Mouse (Mus musculus): Measurements from ENCODE around the gene Hoxd11. TPM values are rescaled to one million over a fixed set of nuclear protein-coding genes. Genes with fewer than 3 reads are reported as not detected.

Hoxd11 gene
- not detected for total RNA-seq (2021)

- DNase-seq: no peak
- intact Hi-C loops (cut with DNase I): no loop called here
Observed at GRCm38 (mm10) chr2:74678891-74679595, at the start of gene Hoxd11. Gene Hoxd11 (plus strand): TSS chr2:74679557.

- intact Hi-C loops (cut with DNase I): no loop called here
- no peak for DNase-seq
Observed at GRCm38 (mm10) chr2:74635412-74635811, 43.9 kb upstream of the Hoxd11 start.

DNA sequence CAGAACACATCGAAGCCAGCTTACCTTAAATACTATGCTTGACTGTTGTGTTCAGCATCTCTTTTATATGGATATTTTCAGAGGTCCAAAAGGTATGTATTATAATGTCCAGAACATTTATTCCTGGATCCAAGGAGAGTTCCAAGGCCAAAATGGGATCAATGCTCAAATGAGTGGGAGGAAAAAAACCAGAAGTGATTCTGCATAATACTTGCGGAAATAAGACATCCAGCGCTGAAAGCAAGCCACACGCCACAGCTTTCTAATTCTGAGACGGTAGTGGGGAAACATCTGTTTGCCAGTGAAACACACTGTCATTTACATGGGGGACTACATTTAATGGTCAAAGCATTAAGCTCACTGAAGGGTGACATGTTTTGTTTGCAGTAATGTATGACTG is 36.9 kb upstream of the Hoxd11 start:
- DNase-seq: no peak
- intact Hi-C loops (cut with DNase I): no loop called here

- DNase-seq: no peak
- intact Hi-C loops (cut with DNase I): no loop called here
Observed at GRCm38 (mm10) chr2:74645631-74646030, 33.7 kb upstream of the Hoxd11 start.

DNA sequence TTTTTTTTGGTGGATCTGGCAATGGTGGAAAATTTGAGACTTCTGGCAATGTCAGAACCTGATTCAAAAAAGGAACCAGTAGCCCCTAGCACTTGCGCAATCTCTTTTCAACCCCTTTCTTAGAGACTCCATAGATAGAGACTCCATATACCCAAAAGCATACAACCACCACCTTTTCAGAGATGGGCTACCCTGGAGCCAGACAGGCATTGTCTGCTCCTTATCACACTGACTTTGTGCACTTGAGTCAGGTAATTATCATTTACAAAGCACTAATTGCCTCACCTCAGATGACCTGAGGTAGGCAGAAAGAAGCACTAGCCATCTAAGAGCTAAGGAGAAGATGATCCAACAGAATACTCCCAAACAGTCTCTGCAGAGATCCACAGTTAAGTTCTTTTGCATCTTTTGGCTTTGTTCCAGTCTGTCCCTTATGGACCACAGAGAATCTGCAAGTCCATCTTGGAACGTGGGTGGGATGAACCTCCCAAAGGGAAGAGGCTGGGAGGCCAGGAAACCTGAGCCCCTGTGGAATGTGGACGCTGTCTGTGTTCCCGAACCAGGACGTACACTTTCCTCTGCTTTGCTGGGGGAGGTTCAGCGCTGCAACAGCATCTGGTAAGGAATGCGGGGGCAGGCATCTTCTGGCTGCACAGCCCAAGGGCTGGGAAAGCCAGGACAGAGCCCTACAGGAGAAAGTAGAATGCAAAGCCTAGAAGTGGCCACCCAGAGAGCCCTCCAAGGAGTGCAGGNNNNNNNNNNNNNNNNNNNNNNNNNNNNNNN is 32.1 kb upstream of the Hoxd11 start:
- no peak for DNase-seq
- intact Hi-C loops (cut with DNase I): no loop called here

DNA sequence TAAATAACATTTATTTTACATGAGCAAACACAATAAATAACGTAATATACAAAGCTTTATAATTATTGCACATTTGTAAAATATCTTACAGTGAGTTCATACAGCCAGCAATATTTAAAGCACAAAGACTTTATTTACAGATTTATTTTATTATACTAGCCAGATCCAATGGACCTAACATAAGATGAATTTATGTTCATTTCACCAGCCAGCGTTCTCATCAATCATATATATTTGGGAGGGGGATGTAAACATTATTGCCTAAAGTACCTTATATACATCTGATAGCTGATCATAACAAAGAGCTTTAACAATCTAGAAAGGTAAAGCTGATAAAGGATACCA is 26.4 kb upstream of the Hoxd11 start:
- no peak for DNase-seq
- intact Hi-C loops (cut with DNase I): loop anchor here (5.0 kb wide), 1 partner anchor 84 kb away; no protein-coding TSS in a partner anchor

DNA sequence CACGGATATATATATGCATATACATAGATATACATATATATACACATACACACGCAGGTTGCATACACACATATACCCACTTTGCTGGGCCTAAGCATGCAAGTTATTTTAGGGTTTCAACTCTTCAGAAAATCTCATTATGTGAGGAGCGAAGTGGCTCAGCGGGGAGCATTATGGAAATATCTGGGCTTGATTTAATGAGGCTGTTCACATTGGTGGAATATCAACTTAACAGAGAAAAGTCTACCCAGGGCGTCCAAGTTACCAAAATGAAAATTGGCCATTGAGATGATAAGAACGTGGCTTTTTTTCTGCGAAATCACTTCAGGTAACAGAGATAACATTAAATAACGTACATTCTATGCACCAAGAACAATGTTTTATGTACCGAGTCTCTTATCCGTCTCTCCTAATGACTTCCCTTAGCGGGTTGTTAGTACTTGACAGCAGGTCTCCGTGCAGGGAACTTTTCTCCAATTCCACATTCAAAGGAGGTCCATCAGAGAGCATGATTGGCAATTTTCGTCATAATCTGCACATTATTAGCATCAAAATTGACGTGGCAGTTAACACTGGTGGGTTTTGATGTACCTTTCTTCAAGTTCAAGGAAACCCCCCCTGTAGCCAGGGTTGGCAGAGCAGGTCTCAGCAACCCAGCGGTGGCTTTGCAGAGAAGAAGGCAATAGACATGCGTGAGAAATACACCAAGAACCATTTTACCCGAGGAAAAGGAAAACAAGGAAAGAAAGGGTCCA is 25.4 kb upstream of the Hoxd11 start:
- no peak for DNase-seq
- intact Hi-C loops (cut with DNase I): loop anchor here (5.0 kb wide), 1 partner anchor 83 kb away; no protein-coding TSS in a partner anchor

GRCm38 (mm10) chr2:74654743-74655419 is 24.5 kb upstream of the Hoxd11 start:
- intact Hi-C loops (cut with DNase I): loop anchor here (5.0 kb wide), 1 partner anchor 82 kb away; no protein-coding TSS in a partner anchor
- no peak for DNase-seq

DNA sequence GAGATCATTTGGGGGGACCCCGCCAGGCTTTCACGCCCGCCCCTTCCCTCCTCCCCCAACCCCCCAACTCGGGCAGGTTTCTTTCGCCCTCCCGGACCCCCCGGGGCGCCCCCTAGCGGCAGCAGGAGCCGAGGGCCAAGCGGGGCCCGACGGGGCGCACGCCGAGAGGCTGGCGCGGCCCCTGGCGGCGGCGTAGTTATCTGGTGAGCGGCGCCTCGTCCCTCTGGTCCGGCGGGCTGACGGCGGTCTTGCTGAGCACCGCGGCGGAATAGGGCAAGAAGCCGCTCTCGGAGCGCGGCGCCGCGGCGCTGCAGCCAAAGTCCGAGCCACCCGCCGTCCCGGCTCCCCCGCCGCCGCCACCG is 24.0 kb upstream of the Hoxd11 start:
- DNase-seq: no peak
- intact Hi-C loops (cut with DNase I): no loop called here

DNA sequence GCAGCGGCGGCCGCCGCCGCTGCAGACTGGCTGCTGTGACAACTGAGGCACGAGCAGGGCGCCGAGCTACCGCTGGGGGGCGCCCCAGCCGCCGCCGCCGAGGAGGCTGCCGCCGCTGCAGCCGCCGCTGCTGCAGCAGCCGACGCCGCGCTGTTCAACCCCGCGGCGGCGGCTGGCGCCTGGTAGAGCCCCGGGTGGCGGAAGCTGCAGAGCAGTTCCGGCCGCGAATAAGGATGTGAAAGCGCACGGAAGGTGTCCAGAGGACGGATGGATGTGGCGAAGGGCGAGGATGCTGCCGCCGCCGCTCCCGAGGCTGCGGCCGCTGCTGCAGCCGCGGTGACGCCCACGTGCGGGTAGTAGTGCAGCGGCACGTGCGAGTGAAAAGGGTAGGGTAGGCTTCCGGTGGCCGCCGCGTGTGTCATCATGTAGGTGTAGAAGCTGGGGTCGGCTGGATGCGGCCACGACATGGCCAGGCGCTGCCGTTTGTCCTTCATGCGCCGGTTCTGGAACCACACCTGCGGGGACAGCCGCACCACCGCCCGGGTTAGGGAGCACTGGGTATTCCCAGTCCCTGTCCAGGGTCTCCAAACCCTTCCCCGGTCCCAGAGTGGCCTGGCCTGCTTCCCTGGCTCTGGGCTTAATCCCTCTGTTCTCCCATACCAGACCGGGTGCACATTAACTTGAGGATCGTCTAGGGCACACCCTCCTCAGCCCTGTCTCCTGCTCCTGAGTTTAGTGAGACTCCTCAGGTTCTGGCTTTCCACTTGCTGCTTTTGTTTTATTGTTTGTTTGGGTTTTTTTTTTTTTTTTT is 23.3 kb upstream of the Hoxd11 start:
- no peak for DNase-seq
- intact Hi-C loops (cut with DNase I): no loop called here

DNA sequence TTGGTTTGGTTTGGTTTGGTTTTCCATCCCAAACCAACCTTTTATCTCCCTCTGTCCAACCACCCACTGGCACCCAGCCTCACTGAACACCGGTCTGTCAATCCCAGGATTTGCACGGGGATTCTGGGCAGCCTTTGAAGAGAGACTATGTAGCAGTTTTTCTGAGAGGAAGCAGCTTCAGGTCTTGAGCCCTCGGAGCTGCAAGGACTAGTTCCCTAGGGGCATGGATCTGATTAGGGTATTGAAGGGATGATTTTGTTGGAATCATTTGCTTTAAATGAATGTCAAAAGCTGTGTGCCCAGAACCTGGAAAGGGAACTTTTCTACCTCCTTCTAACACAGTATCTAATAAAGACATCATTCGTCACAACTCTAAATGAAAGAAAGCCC is 22.7 kb upstream of the Hoxd11 start:
- intact Hi-C loops (cut with DNase I): no loop called here
- DNase-seq: no peak

- intact Hi-C loops (cut with DNase I): no loop called here
Observed at GRCm38 (mm10) chr2:74657251-74658023, 21.9 kb upstream of the Hoxd11 start.

GRCm38 (mm10) chr2:74658024-74658666 is 21.2 kb upstream of the Hoxd11 start:
- DNase-seq: no peak
- intact Hi-C loops (cut with DNase I): no loop called here

More at GRCm38 (mm10) chr2:74657251-74658023, 21.9 kb upstream of the Hoxd11 start:
- peak in 1 of 2 experiments; percentile 46 for DNase-seq

GRCm38 (mm10) chr2:74658667-74659371 is 20.5 kb upstream of the Hoxd11 start:
- DNase-seq: no peak
- intact Hi-C loops (cut with DNase I): no loop called here

- intact Hi-C loops (cut with DNase I): loop anchor here (2.0 to 5.0 kb wide), 2 partner anchors 82 to 359 kb away; partner anchors contain the start of gene Lnpk
- DNase-seq: no peak
Observed at GRCm38 (mm10) chr2:74659507-74660005, 19.8 kb upstream of the Hoxd11 start, which contains the start of gene Evx2. Gene Evx2 (minus strand): TSS chr2:74659557.

GRCm38 (mm10) chr2:74660421-74661375 is 18.7 kb upstream of the Hoxd11 start:
- intact Hi-C loops (cut with DNase I): loop anchor here (2.0 to 5.0 kb wide), 2 partner anchors 83 to 360 kb away; partner anchors contain the start of gene Lnpk
- no peak for DNase-seq

Measured in heart, postnatal 36 days (tissue).